Mouse (Mus musculus): ENCODE measurements at regions not wholly inside any gene's neighbourhood (a gene's known extent, or its start where the extent isn't known, plus 50 kb on each side); places are given as distances from the start of the nearest gene placed in this dataset.

DNA sequence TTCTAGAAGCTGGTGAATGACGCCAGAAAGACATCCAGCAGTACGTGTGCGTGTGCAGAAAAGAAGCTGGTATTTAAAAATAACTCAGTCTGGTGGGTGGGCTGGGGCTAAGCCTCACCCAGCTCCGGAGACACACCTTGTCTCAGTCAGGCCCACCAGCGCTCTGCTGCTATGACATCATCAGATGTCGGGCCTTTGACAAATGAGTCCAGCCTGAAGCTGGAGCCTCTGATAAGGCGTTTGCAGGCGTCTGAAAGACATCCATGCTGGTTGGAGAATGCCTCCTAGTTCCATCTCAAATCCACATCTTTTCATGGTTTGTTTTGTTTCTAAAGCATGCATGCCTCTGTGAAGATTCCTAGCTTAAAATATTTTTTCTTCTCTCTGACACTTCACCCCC, 344.2 kb downstream of the H2al1j start:
- TF ChIP-seq POLR2A (IDR thresholded peaks at IDR 0.05; ENCODE audit: borderline replicate concordance, extremely low read depth, insufficient read depth, insufficient read length, poor library complexity, severe bottlenecking) = no peak
- TF ChIP-seq CTCF (IDR thresholded peaks at IDR 0.05; ENCODE audit: borderline replicate concordance, extremely low read depth, insufficient read depth, insufficient read length) = no peak
